Mouse (Mus musculus): ENCODE measurements around the gene Gm29554.
"Not testable (repeated sequence)": the region's sequence is repeated elsewhere in the genome, so short reads cannot be mapped to it uniquely, and the experiment has no call there.

Gene Gm29554

GRCm38 (mm10) chrY:12273632-12274031 is at the start of gene Gm29554:
Gm29554 (plus strand) TSS chrY:12273932.
- not testable (repeated sequence) for DNase-seq (ENCODE audit: low spot score)
